Mouse (Mus musculus) layer of hippocampus, adult 18-20 months (tissue): Measurements from ENCODE around the gene Cchcr1. TPM values are rescaled to one million over a fixed set of nuclear protein-coding genes. Genes with fewer than 3 reads are reported as not detected.

Experiments used
- DNase-seq, 2 experiments: peaks; one replicate each; pipeline ENCODE4 v3.0.0; 2022; ENCODE audit warnings: low spot score in 2 of 2
- total RNA-seq, 2 experiments: library from RNA; stranded (reverse); gene quantifications; 2 replicates each; pipeline ENCODE4 v1.2.3; 2021

Gene Cchcr1
- total RNA-seq, 2 experiments from 2014 or later: 9.5 to 12.0 TPM

DNA sequence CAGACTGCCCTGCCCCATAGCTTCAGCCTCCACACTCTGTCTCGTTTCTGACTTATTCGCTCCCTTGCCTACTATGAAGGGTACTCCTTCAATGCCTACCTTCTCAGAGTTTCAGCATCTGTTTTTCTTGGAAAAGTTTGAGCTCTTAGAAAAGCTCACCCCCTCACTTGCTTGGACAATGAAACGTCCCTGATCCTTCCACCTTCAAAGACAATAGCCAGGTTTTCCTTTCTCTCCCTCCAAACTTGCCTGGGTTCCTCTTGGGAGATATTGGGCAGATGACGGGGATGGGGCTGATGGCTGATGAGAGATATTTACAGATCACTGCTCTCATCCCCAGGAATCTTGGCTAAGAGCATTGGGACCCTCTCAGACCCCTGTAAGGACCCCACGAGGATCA, 37.4 kb downstream of the Cchcr1 start:
- DNase-seq: no peak

GRCm38 (mm10) chr17:35554761-35555397, 38.0 kb downstream of the Cchcr1 start:
- DNase-seq: no peak

- no peak for DNase-seq
Observed at GRCm38 (mm10) chr17:35556186-35556765, 39.4 kb downstream of the Cchcr1 start.

- DNase-seq: peak; percentile 25 to 62
Observed at GRCm38 (mm10) chr17:35556812-35557211, 39.9 kb downstream of the Cchcr1 start.

- DNase-seq: no peak
Observed at GRCm38 (mm10) chr17:35557351-35557750, 40.5 kb downstream of the Cchcr1 start.

DNA sequence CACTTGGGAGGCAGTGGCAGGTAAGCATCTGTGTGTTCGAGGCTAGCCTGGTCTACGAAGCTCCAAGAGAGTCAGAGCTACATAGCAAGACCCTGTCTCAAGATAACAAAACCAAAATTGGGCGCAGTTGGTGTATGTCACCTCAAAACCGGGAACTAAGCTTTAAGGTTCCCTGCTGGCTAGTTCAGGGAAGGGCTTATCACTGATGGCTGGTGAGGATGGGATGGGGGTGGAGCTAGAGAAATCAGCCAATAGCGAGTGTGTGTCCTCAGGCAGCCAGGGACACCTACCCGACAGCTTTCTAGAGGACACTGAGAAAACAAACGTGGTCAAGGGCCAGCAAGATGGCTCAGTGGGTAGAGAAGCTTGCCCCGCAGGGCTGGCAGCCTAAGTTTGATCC, 41.3 kb downstream of the Cchcr1 start:
- no peak for DNase-seq

DNA sequence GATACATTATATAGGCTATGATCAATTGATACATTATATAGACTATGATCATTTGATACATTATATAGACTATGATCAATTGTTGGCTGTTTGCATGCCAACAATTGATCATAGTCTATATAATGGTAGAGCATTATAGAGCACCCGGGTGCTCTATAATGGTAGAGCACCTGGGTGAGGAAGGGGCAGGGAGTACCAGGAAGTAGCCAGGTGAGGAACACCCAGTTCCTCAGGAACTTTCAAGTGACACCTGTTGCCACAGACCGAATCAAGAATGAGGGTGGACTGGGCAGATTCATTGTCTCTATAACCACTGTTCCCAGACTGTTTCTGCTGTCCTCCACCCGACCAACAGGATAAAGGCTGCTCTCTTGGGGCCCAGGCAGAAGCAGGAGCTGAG, 50.2 kb downstream of the Cchcr1 start, which contains the start of gene 2300002M23Rik:
Gene 2300002M23Rik (plus strand): TSS at position 301 of the 400 bp plus-strand sequence.
- no peak for DNase-seq

- no peak for DNase-seq
Observed at GRCm38 (mm10) chr17:35567767-35568166, 50.9 kb downstream of the Cchcr1 start.

GRCm38 (mm10) chr17:35569091-35569944, 52.4 kb downstream of the Cchcr1 start:
- no peak for DNase-seq

GRCm38 (mm10) chr17:35570836-35571235, 53.9 kb downstream of the Cchcr1 start:
- no peak for DNase-seq

- DNase-seq: no peak
Observed at GRCm38 (mm10) chr17:35571477-35571876, 54.6 kb downstream of the Cchcr1 start.

DNA sequence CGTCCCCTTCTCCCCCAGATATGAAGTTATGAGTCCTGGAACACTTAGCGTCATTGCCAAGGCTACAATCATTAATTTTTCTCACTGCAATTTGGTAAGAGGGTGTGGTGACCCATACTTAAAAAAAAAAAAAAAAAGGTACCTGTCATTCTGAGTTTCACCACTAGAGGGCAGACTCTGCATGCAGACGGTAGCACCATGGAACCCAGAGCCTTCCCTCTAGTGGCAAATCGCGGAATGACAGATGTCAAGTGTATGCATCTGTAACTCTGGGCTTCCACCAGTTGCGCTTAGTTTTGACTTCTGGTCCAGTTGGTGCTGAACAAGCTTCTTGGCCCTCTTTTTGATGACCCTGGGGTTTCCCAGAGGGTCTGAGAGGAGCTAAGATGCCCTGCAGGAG, 61.3 kb downstream of the Cchcr1 start:
- DNase-seq: peak in 1 of 2 experiments; percentile 83

Other genes starting within 250 kb of the Cchcr1 start
- gene H2-Q1, start 196.7 kb upstream of the Cchcr1 start, total RNA-seq: under 1 TPM; 0.15 to 0.25 TPM
- under 1 TPM; 0.46 to 0.50 TPM for gene H2-Q2, start 174.9 kb upstream of the Cchcr1 start, total RNA-seq
- 1 to 10 TPM; 1.5 to 2.4 TPM for gene H2-Q4, start 137.5 kb upstream of the Cchcr1 start, total RNA-seq
- under 1 TPM; 0.20 to 0.52 TPM for gene H2-Q6, start 92.2 kb upstream of the Cchcr1 start, total RNA-seq
- gene H2-Q7, start 77.9 kb upstream of the Cchcr1 start, total RNA-seq: under 1 TPM; 0.54 to 0.63 TPM
- gene H2-Q10, start 47.0 kb upstream of the Cchcr1 start, total RNA-seq: under 1 TPM; 0.10 to 0.15 TPM
- gene Pou5f1, start 11.1 kb upstream of the Cchcr1 start, total RNA-seq: under 1 TPM; 0.22 to 0.23 TPM
- gene Tcf19, start 276 bp upstream of the Cchcr1 start, total RNA-seq: 1 to 10 TPM; 4.5 to 5.7 TPM
- gene Psors1c2, start 16.1 kb downstream of the Cchcr1 start, total RNA-seq: under 1 TPM; 0.41 to 0.79 TPM
- gene Cdsn, start 35.0 kb downstream of the Cchcr1 start, total RNA-seq: under 1 TPM; 0.20 to 0.22 TPM
- gene 2300002M23Rik, start 50.4 kb downstream of the Cchcr1 start, total RNA-seq: not detected
- not detected for gene Sfta2, start 84.4 kb downstream of the Cchcr1 start, total RNA-seq
- not detected for gene Gm9573, start 109.5 kb downstream of the Cchcr1 start, total RNA-seq
- gene Mucl3, start 126.6 kb downstream of the Cchcr1 start, total RNA-seq: not detected
- gene Vars2, start 150.5 kb downstream of the Cchcr1 start, total RNA-seq: 10 to 100 TPM; 35.9 to 37.4 TPM
- 10 to 100 TPM; 33.3 to 34.5 TPM for gene Gtf2h4, start 156.6 kb downstream of the Cchcr1 start, total RNA-seq
- gene Ddr1, start 187.5 kb downstream of the Cchcr1 start, total RNA-seq: 10 to 100 TPM; 59.0 to 59.7 TPM